Mouse (Mus musculus) adipocyte (in vitro differentiated cells): ENCODE measurements around the gene Pax6.

Experiments used
- DNase-seq: peaks from one replicate; pipeline ENCODE4 v3.0.0-alpha.2; 2016; ENCODE audit warnings: low spot score

Gene Pax6

GRCm38 (mm10) chr2:105671798-105672595, 3.3 kb downstream of the Pax6 start:
- DNase-seq, result no peak

GRCm38 (mm10) chr2:105672596-105672960, 3.9 kb downstream of the Pax6 start:
- no peak for DNase-seq

DNA sequence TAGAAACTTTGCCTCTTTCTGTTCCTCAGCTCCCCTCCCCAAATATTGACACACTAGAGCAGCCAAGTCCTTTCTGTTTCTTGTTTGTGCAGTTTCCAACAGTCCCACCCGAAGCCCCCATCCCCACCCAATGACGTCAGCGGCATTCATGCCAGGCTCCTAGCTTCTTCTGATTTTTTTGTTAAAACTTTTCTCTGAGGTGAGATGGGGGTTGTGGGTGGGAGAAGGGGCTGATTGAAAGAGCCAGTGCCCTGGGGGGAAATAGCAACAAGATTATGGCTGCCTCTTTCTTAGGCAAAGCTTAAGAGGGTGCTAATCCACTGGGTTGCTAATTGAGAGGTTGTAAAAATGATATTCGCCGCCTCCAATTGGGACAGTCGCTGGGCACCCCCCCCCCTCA, 4.4 kb downstream of the Pax6 start:
- DNase-seq, result no peak

- DNase-seq, result peak; percentile 64
Measured at GRCm38 (mm10) chr2:105673631-105674060, 4.9 kb downstream of the Pax6 start.

DNA sequence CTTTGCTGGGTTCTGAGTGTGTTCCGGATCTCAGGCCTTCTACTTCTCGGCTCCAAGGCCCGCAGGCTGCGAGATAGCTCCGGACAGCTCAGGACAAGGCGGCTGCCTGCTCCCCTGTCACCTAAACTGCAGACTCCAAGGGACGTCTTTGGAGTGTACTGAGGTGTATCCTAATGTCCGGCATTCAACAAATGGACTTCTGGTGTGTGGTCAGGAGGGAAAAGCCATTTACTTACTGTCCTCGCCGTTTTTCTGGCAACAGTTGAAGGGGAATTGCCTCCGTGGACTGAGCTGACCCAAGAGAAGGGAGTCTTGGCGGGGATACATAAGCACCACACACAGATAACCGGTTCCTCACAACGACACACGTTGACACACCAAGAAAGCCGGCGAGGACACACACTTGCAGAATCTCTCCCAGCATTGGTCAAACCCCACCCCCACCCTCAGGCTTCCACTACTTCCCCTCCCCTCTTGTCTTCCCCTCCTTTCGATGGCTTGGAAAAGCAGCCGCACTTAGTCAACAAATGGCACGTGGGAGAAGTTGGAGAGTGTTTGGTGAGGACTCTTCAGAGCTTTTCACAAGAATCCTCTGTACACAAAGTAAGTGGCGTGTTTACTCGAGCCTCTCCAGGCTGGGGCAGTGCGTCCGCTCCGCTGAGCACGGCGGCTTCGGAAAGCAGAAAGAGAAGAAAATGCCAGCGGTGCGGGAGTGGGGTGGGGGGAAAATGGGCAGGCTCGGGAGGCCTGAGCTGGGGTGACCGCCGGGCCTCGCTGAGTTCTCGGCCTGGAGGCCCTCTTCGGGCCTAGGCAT, 5.6 kb downstream of the Pax6 start:
- no peak for DNase-seq

DNA sequence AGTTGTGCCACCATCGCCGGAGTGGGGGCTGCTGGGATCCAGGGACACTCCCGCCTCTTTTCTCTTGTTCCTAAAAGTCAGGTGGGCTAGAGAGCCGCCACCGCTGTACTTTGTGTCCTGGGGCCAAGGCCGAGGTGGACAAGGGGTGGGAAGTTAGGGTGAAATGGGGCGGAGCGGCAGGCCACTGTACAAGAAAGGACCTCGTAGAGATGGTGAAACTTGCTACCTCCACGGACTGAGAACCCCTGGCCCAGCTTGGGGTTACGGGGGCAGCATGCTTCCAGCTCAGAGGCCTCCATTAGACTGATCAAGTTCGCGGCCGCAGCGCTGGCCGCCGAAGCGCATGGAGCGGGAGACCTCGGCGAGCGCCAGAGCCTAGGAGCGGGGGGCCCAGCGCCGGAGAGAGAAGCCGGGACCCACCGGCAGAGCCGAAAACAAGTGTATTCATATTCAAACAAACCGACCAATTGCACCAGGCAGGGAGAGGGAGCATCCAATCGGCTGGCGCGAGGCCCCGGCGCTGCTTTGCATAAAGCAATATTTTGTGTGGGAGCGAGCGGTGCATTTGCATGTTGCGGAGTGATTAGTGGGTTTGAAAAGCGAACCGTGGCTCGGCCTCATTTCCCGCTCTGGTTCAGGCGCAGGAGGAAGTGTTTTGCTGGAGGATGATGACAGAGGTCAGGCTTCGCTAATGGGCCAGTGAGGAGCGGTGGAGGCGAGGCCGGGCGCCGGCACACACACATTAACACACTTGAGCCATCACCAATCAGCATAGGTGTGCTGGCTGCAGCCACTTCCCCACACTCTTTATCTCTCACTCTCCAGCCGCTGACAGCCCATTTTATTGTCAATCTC, 6.4 kb downstream of the Pax6 start:
- DNase-seq, result no peak

- no peak for DNase-seq
Measured at GRCm38 (mm10) chr2:105675730-105676079, 7.0 kb downstream of the Pax6 start.

- DNase-seq, result no peak
Measured at GRCm38 (mm10) chr2:105676080-105676908, 7.6 kb downstream of the Pax6 start.

GRCm38 (mm10) chr2:105676909-105677433, 8.3 kb downstream of the Pax6 start:
- DNase-seq, result no peak

DNA sequence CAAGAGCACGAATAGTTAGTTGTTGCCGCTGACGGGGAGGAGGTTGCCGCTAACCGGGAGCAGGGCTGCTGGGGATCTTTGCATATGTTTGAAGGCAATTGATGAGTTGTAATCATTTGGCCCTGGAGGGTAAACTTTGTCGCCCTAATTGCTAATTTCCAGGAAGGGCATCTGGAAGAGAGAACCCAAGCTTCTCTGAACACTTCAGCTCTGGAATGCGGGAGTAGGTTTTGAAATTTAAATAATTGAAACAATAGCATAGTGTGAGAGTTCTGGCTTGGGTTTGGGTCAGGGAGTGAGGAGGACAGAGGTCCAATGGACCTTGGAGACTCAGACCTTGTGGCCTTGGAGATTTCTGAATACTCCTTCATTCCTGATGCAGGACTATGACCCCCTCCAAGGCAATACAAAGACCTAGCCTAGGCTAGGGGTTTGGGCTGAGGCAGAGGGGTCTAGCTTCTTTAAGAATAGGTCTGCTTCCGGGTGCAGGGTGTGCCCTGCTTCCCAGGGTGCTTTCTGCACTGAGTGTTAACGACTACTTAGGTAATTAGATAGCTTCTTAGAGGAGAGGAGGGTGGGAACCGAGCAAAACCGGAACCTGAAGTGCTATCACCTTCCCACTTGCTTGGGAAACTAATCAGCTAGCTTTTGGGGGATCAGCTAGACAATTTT, 8.9 kb downstream of the Pax6 start:
- no peak for DNase-seq

DNA sequence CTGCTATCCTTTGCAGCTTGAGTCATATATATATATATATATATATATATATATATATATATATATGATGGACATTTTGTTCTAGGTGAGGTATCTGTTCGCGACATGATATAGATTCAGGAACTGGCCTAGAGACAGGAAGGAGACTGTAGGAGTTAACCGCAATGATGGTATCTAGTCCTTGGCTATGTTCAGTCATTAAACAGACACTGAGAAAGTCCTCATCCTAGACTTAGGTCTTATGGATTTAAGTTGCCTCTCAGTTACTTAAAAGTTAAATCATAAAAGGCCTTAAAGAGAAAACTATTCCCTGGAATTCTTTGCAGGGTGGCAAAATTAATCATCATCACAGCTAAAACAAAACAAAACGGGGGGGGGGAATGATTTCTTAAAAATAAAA, 9.6 kb downstream of the Pax6 start:
- DNase-seq, result no peak

DNA sequence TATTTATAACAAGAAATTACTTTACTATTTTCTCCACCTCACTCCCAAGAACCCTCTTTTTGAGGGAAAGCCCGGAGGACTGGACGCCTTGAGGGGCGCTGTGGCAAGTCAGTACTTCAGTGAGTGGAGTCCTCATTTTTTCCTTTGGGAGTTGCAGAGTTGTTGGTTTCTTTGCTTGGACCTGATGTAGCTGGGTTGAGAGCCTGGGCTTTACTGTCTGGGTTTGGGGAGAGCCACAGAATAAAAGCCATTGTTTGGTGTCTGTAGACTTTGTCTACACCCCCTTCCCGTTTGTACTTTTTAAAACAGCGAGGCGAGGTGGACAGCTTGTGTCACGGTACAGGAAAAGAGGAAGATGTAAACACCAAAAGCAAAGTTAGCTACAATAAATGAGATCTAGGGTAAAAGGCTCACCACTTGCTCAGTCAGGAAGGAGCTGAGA, 10.2 kb downstream of the Pax6 start:
- DNase-seq, result no peak

DNA sequence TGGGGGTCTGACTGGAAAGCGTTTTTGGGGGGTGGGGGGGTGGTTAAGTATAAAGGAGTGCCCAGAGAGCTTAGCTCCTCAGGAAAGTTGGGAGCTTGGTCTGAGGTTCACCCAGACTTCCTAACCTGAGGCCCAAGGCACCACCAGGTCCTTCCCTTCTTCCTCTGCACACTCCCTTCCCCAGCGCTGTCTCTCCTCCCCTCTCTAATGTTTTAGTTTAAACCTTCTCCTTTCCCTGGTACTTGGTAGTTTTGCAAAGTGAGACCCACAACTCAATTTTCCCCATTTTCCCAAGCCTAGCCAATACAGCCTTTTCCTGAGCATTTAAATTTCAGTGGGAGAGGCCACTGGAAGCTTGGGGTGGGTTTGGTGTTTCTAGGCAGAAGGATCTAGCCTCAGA, 10.6 kb downstream of the Pax6 start:
- no peak for DNase-seq

- no peak for DNase-seq
Measured at GRCm38 (mm10) chr2:105680146-105680998, 11.7 kb downstream of the Pax6 start.

DNA sequence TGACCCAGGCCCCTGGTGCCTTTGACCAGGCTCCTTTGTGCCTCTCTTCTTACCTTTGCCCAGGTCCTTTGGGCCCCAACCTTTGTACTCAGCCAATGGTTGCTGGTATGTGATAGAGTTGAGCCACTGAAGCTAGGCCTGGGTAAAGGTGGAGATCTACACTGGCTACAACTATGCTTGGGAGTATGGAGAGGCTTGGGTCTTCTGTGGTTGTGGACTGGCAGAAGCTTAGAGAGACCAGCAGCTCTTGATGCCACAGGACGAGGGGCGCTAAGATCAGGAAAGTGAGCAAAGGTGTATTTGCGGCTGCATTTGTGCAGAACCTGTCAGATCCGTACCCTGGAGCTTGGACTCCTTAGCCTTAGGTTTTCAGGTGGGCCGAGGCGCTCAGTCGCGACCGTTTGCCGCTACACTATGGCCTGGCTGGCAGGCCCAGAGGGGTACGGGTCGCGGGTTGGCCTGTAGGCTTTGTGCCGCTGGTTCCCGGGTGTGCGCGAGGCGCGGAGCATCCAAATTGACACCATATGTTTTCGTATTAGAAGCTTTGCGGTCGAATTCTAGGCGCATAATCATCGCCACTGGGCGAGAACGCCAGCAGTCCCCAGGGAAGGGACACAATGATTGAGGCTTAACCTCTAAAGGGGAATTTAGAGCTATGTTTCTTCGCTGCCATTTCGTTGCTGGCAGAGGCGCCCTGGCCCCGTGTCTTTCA, 12.5 kb downstream of the Pax6 start:
- DNase-seq, result no peak

DNA sequence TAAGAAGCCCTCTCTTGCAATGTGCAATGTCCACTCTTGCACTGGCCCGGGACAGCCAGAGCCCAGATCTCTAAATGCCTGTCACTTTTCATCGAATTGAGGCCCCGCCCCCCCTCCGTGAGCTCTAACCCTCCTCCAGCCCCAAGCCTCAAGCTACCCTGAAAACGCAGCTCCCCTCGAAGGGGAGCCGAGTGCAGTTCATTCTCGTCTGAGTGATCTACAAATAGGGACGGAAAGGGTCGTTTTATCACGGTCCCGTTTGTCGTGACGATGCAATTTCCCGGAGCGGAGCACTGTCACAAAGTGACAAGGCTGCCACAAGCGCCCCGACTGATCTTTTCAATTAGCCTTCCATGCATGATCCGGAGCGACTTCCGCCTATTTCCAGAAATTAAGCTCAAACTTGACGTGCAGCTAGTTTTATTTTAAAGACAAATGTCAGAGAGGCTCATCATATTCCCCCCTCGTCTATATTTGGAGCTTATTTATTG, 13.4 kb downstream of the Pax6 start:
- DNase-seq, result no peak

- no peak for DNase-seq
Measured at GRCm38 (mm10) chr2:105682634-105683351, 14.1 kb downstream of the Pax6 start.

DNA sequence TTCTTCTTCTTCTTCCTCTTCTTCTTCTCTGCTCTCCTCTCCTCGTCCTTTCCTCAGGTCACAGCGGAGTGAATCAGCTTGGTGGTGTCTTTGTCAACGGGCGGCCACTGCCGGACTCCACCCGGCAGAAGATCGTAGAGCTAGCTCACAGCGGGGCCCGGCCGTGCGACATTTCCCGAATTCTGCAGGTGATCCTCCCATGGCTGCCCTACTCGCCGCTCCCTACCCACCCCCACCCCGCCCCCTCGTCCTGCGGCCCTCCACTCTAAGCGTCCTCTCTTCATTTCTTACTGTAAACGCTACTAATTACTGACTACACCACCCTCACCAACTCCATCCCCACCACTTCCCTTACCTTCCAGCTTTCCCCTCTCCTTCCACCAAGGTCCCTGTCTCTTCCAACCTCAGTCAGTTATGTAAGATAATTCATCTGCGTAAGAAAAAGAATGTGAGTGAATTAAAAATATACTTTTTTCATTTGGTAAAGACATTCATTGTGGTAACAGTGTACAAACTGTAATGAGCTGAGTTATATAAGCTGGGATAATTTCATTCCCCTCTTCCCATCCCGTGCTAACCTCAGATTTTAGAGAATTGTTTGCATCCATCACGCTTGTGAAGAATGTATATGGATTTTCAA, 15.2 kb downstream of the Pax6 start:
- no peak for DNase-seq
